Comparison of ENCODE assay signal across 9 mouse cellular contexts in genomic region chr10:118979339-118979738, GRCm38 (mm10).
DNase-seq lines count a peak whose midpoint lies in the region; ATAC-seq lines count a peak whose summit lies in the region.
"Had no signal": no experiment of that assay in that cellular context is flagged by ENCODE, and none has a peak within 500 bp of the region (broad histone marks: within the 10 kb centered on the region; RNA-seq: fewer than 3 reads in every experiment).

No protein-coding gene starts in this region.

- peaks cover 10% of the 10 kb centered on the region; the same call in 1 of the 2 replicates for H3K9me3 ChIP-seq in hindbrain, embryonic 10.5 days
- H3K9me3 ChIP-seq in hindbrain, embryonic 14.5 days (ENCODE audit: control insufficient read depth, low read length), result 0 out of 2 replicates have a peak, but pooled peaks cover 4% of the 10 kb centered on the region
- H3K9me3 ChIP-seq in intestine, embryonic 16.5 days (ENCODE audit: control insufficient read depth, low read length), result no peaks in the 10 kb centered on the region
- H3K9me3 ChIP-seq in stomach, embryonic 14.5 days (ENCODE audit: control insufficient read depth, low read depth, low read length), result 0 out of 2 replicates have a peak, but pooled peaks cover 4% of the 10 kb centered on the region

- DNase-seq in hindbrain, embryonic 10.5 days (ENCODE audit: low spot score), result peak; percentile 48
- no peak for DNase-seq in hindbrain, embryonic 14.5 days (ENCODE audit: low spot score)
- peak; percentile 40 for DNase-seq in ZHBTc4 (ENCODE audit: low read depth, low spot score)
- DNase-seq in adrenal gland, postnatal 25 days, result no peak
- DNase-seq in ovary, adult 18-20 months (ENCODE audit: low spot score), result no peak
- no peak for DNase-seq in adrenal gland, postnatal 10 days
- DNase-seq: liver, embryonic 13.5 days had no signal

- ATAC-seq in hindbrain, embryonic 14.5 days (ENCODE audit: low FRiP score), result no peak
- ATAC-seq in intestine, embryonic 16.5 days, result peak; percentile 46
- peak; percentile 46; the same call in 1 of the 2 replicates for ATAC-seq in stomach, embryonic 14.5 days (ENCODE audit: insufficient number of reproducible peaks, insufficient read depth, low FRiP score, low read depth)

- peaks cover 32% of the 10 kb centered on the region for H3K4me1 ChIP-seq in hindbrain, embryonic 10.5 days (replicated peaks)
- no peaks in the 10 kb centered on the region for H3K4me1 ChIP-seq in hindbrain, embryonic 14.5 days (replicated peaks; ENCODE audit: control insufficient read depth, insufficient read depth, low read length)
- peaks cover 5% of the 10 kb centered on the region; the same call in 1 of the 2 replicates for H3K4me1 ChIP-seq in intestine, embryonic 16.5 days (ENCODE audit: control insufficient read depth, insufficient read depth, low read length)
- H3K4me1 ChIP-seq in stomach, embryonic 14.5 days (ENCODE audit: control insufficient read depth, insufficient read depth, low read length), result 0 out of 2 replicates have a peak, but pooled peaks cover 3% of the 10 kb centered on the region
- H3K4me1 ChIP-seq: liver, embryonic 13.5 days had no signal

- 39% methylated on average over 13 of the region's 13 CpGs for WGBS in hindbrain, embryonic 10.5 days
- 39% methylated on average over 13 of the region's 13 CpGs for WGBS in hindbrain, embryonic 14.5 days
- WGBS in intestine, embryonic 16.5 days, result 35% methylated on average over 13 of the region's 13 CpGs
- WGBS in stomach, embryonic 14.5 days, result 25% methylated on average over 13 of the region's 13 CpGs

- no peak overlapping the region for H3K4me3 ChIP-seq in hindbrain, embryonic 10.5 days
- no peak overlapping the region for H3K4me3 ChIP-seq in hindbrain, embryonic 14.5 days (replicated peaks; ENCODE audit: low read length)
- H3K4me3 ChIP-seq in intestine, embryonic 16.5 days (ENCODE audit: low read length), result no peak overlapping the region
- H3K4me3 ChIP-seq in stomach, embryonic 14.5 days (ENCODE audit: low read depth, low read length), result no peak overlapping the region
- H3K4me3 ChIP-seq: liver, embryonic 13.5 days had no signal

- no peak overlapping the region for H3K9ac ChIP-seq in hindbrain, embryonic 14.5 days
- no peak overlapping the region for H3K9ac ChIP-seq in intestine, embryonic 16.5 days (ENCODE audit: low read depth, low read length)
- no peak overlapping the region for H3K9ac ChIP-seq in stomach, embryonic 14.5 days (replicated peaks; ENCODE audit: low read depth, low read length)
- H3K9ac ChIP-seq: liver, embryonic 13.5 days had no signal

- H3K4me2 ChIP-seq in hindbrain, embryonic 14.5 days (replicated peaks), result no peak overlapping the region
- no peak overlapping the region for H3K4me2 ChIP-seq in intestine, embryonic 16.5 days (ENCODE audit: low read depth, low read length)
- H3K4me2 ChIP-seq in stomach, embryonic 14.5 days (replicated peaks; ENCODE audit: low read depth, low read length), result no peak overlapping the region
- H3K4me2 ChIP-seq: liver, embryonic 13.5 days had no signal

- no peaks in the 10 kb centered on the region for H3K36me3 ChIP-seq in hindbrain, embryonic 10.5 days
- no peaks in the 10 kb centered on the region for H3K36me3 ChIP-seq in hindbrain, embryonic 14.5 days (replicated peaks; ENCODE audit: control insufficient read depth, insufficient read depth)
- no peaks in the 10 kb centered on the region for H3K36me3 ChIP-seq in intestine, embryonic 16.5 days (ENCODE audit: control insufficient read depth, insufficient read depth, low read length)
- H3K36me3 ChIP-seq in stomach, embryonic 14.5 days (ENCODE audit: control insufficient read depth, insufficient read depth, low read length), result no peaks in the 10 kb centered on the region
- H3K36me3 ChIP-seq: liver, embryonic 13.5 days had no signal

- H3K27ac ChIP-seq in hindbrain, embryonic 10.5 days, result no peak overlapping the region
- no peak overlapping the region for H3K27ac ChIP-seq in hindbrain, embryonic 14.5 days
- no peak overlapping the region for H3K27ac ChIP-seq in intestine, embryonic 16.5 days (ENCODE audit: low read length)
- H3K27ac ChIP-seq in stomach, embryonic 14.5 days (ENCODE audit: low read length), result no peak overlapping the region
- H3K27ac ChIP-seq: liver, embryonic 13.5 days had no signal

- peaks cover 45% of the 10 kb centered on the region for H3K27me3 ChIP-seq in hindbrain, embryonic 10.5 days (ENCODE audit: insufficient read depth, poor library complexity, severe bottlenecking)
- H3K27me3 ChIP-seq in hindbrain, embryonic 14.5 days (ENCODE audit: control insufficient read depth, insufficient read depth, low read length), result 0 out of 2 replicates have a peak, but pooled peaks cover 2% of the 10 kb centered on the region
- H3K27me3 ChIP-seq in intestine, embryonic 16.5 days (replicated peaks; ENCODE audit: control insufficient read depth, insufficient read depth, low read length), result no peaks in the 10 kb centered on the region
- H3K27me3 ChIP-seq in stomach, embryonic 14.5 days (ENCODE audit: control insufficient read depth, insufficient read depth, low read length), result no peaks in the 10 kb centered on the region
- H3K27me3 ChIP-seq: liver, embryonic 13.5 days had no signal

Comparison
In these comparisons a context has a peak if more than half of its experiments do, and no peak if none do; other contexts are left out.
1. DNase-seq: peak in hindbrain, embryonic 10.5 days (single experiment) and ZHBTc4 (single experiment); none in hindbrain, embryonic 14.5 days (single experiment), adrenal gland, postnatal 25 days (single experiment), ovary, adult 18-20 months (single experiment) and adrenal gland, postnatal 10 days (single experiment).